Mouse (Mus musculus) embryonic stem cell, embryonic (primary cell): ENCODE measurements at regions not wholly inside any gene's neighbourhood (a gene's known extent, or its start where the extent isn't known, plus 50 kb on each side); places are given as distances from the start of the nearest gene placed in this dataset.

Source experiments
- CTCF ChIA-PET, 4 experiments: fragments of 300-600 bp in 2 of 4; fragments of 350-600 bp in 2 of 4; sonication (Branson Sonifier 250); formaldehyde crosslinking; loops; one replicate each; lab custom pipeline; 2022; ENCODE audit warnings: inconsistent platforms in 2 of 4; lab: Charles Lee
- POLR2A ChIA-PET, 4 experiments: fragments of 300-600 bp in 2 of 4; fragments of 350-600 bp in 2 of 4; sonication (Branson Sonifier 250); formaldehyde crosslinking; loops; one replicate each; lab custom pipeline; 2022; ENCODE audit warnings: antibody characterized with exemption in 4 of 4, inconsistent platforms in 1 of 4; lab: Charles Lee

- CTCF ChIA-PET = interaction anchor here in 1 of 4 experiments (0.5 kb wide), 1 partner anchor 44 kb away, joined by 3 read pairs; no protein-coding TSS in a partner anchor
- POLR2A ChIA-PET = interaction anchor here in 2 of 4 experiments (3.3 to 4.7 kb wide), 2 partner anchors 10 to 11 kb away, joined by 18 to 23 read pairs; no protein-coding TSS in a partner anchor
Measured at GRCm38 (mm10) chr13:107944831-107945230, 99.4 kb upstream of the Smim15 start.

GRCm38 (mm10) chr13:107942979-107943378 is 101.3 kb upstream of the Smim15 start:
- CTCF ChIA-PET = no interaction called here
- POLR2A ChIA-PET = interaction anchor here in 2 of 4 experiments (2.0 to 4.7 kb wide), 2 partner anchors 12 kb away, joined by 10 to 18 read pairs; no protein-coding TSS in a partner anchor

- ChIA-PET POLR2A (interaction anchor here in 2 of 4 experiments (1.1 to 4.7 kb wide), 3 partner anchors 13 to 164 kb away, joined by 3 to 18 read pairs (median 10); no protein-coding TSS in a partner anchor), CTCF (no interaction called here)
Measured at GRCm38 (mm10) chr13:107942297-107942962, 101.8 kb upstream of the Smim15 start.

GRCm38 (mm10) chr13:107939916-107940646 is 104.2 kb upstream of the Smim15 start:
- ChIA-PET CTCF (no interaction called here), POLR2A (interaction anchor here in 3 of 4 experiments (0.6 to 0.7 kb wide), 3 partner anchors 15 to 1433 kb away, joined by 3 read pairs; no protein-coding TSS in a partner anchor)

- POLR2A ChIA-PET = interaction anchor here in 3 of 4 experiments (0.5 to 1.1 kb wide), 4 partner anchors 19 to 256 kb away, joined by 3 to 4 read pairs (median 3); no protein-coding TSS in a partner anchor
- CTCF ChIA-PET = no interaction called here
Measured at GRCm38 (mm10) chr13:107935611-107936010, 108.6 kb upstream of the Smim15 start.

- POLR2A ChIA-PET = interaction anchor here in 3 of 4 experiments (0.7 to 1.1 kb wide), 6 partner anchors 9 to 256 kb away, joined by 3 to 5 read pairs (median 3); no protein-coding TSS in a partner anchor
Measured at GRCm38 (mm10) chr13:107934691-107935090, 109.6 kb upstream of the Smim15 start.

GRCm38 (mm10) chr13:107933598-107934571 is 110.4 kb upstream of the Smim15 start:
- ChIA-PET POLR2A (interaction anchor here in 2 of 4 experiments (0.7 to 1.1 kb wide), 3 partner anchors 10 to 109 kb away, joined by 3 to 5 read pairs (median 3); no protein-coding TSS in a partner anchor), CTCF (interaction anchor here in 2 of 4 experiments (0.6 to 0.7 kb wide), 4 partner anchors 8 to 768 kb away, joined by 3 to 4 read pairs (median 4); no protein-coding TSS in a partner anchor)

More at GRCm38 (mm10) chr13:107934691-107935090, 109.6 kb upstream of the Smim15 start:
- CTCF ChIA-PET = interaction anchor here in 2 of 4 experiments (0.6 to 0.7 kb wide), 4 partner anchors 9 to 769 kb away, joined by 3 to 4 read pairs (median 4); no protein-coding TSS in a partner anchor

GRCm38 (mm10) chr13:107932423-107933032 is 111.7 kb upstream of the Smim15 start:
- POLR2A ChIA-PET = interaction anchor here in 1 of 4 experiments (0.7 kb wide), 1 partner anchor 256 kb away, joined by 3 read pairs; no protein-coding TSS in a partner anchor

GRCm38 (mm10) chr13:107931216-107931615 is 113.0 kb upstream of the Smim15 start:
- POLR2A ChIA-PET = no interaction called here
- CTCF ChIA-PET = interaction anchor here in 1 of 4 experiments (0.7 kb wide), 1 partner anchor 120 kb away, joined by 5 read pairs; no protein-coding TSS in a partner anchor

More at GRCm38 (mm10) chr13:107932423-107933032, 111.7 kb upstream of the Smim15 start:
- CTCF ChIA-PET = no interaction called here

GRCm38 (mm10) chr13:107927499-107928215 is 116.6 kb upstream of the Smim15 start:
- ChIA-PET CTCF (interaction anchor here (0.6 to 1.0 kb wide), 5 partner anchors 12 to 123 kb away, joined by 3 to 4 read pairs (median 3); no protein-coding TSS in a partner anchor), POLR2A (interaction anchor here in 3 of 4 experiments (0.7 to 2.5 kb wide), 4 partner anchors 9 to 163 kb away, joined by 3 to 5 read pairs (median 4); no protein-coding TSS in a partner anchor)

- POLR2A ChIA-PET = interaction anchor here in 1 of 4 experiments (0.6 to 0.8 kb wide), 2 partner anchors 16 to 30 kb away, joined by 3 read pairs; no protein-coding TSS in a partner anchor
- CTCF ChIA-PET = interaction anchor here in 1 of 4 experiments (0.5 kb wide), 2 partner anchors 9 to 100 kb away, joined by 4 to 7 read pairs; no protein-coding TSS in a partner anchor
Measured at GRCm38 (mm10) chr13:107925470-107925869, 118.8 kb upstream of the Smim15 start.

- ChIA-PET CTCF (interaction anchor here in 1 of 4 experiments (0.5 kb wide), 1 partner anchor 234 kb away, joined by 5 read pairs; no protein-coding TSS in a partner anchor), POLR2A (interaction anchor here in 2 of 4 experiments (0.6 kb wide), 2 partner anchors 316 to 399 kb away, joined by 3 to 4 read pairs; no protein-coding TSS in a partner anchor)
Measured at GRCm38 (mm10) chr13:107923129-107924114, 120.8 kb upstream of the Smim15 start.

- CTCF ChIA-PET = interaction anchor here in 1 of 4 experiments (0.7 kb wide), 1 partner anchor 124 kb away, joined by 4 read pairs; no protein-coding TSS in a partner anchor
- POLR2A ChIA-PET = interaction anchor here in 1 of 4 experiments (1.5 kb wide), 1 partner anchor 9 kb away, joined by 5 read pairs; no protein-coding TSS in a partner anchor
Measured at GRCm38 (mm10) chr13:107919403-107919802, 124.8 kb upstream of the Smim15 start.

- ChIA-PET POLR2A (interaction anchor here in 1 of 4 experiments (1.5 kb wide), 1 partner anchor 10 kb away, joined by 5 read pairs; no protein-coding TSS in a partner anchor), CTCF (no interaction called here)
Measured at GRCm38 (mm10) chr13:107918478-107918877, 125.8 kb upstream of the Smim15 start.

GRCm38 (mm10) chr13:107918065-107918464 is 126.2 kb upstream of the Smim15 start:
- CTCF ChIA-PET = no interaction called here
- POLR2A ChIA-PET = interaction anchor here in 2 of 4 experiments (0.7 to 1.5 kb wide), 2 partner anchors 10 to 736 kb away, joined by 3 to 5 read pairs; no protein-coding TSS in a partner anchor
